Mouse (Mus musculus): ENCODE results near the gene Hnrnpa3.
"Not testable (repeated sequence)": the region's sequence is repeated elsewhere in the genome, so short reads cannot be mapped to it uniquely, and the experiment has no call there.

Hnrnpa3 gene

DNA sequence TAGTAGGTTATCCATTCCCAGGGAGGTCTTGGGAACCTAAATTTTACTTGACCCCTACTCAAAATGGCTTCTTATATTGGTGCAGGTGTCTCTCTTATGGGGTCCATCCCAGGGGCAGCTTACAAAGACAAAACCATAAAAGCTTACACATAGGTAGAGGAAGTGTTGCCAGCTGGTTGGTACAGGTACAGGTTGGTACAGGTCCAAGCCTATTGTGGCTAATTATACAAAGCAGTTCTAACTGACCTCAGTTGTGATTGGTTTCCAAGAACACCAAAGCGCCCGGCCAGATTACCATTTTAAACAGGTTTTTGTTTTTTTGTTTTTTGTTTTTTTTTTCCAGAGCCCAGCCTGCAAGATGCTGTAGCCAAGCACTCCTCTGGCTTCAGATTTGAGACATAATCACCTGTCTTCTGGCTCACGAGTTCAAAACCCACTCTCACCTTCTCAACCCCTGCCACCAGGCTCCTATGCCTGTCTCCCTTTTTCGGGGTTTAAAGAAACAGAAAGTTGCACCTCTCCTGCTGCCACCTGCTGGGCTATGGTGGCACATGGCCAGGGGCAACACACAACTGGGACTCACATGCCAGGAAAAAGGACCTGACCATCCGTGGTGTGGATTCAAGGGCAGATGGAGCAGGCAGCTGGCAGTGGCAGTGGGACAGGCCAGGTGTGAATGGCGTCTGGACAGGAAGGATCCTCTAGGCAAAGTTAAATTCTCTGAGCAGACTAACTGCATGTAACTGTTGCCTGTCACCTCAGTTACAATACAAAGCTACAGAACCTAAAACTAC lies 22.6 kb upstream of the Hnrnpa3 start:
- no peak for DNase-seq (ENCODE audit: low read depth, low spot score)

DNA sequence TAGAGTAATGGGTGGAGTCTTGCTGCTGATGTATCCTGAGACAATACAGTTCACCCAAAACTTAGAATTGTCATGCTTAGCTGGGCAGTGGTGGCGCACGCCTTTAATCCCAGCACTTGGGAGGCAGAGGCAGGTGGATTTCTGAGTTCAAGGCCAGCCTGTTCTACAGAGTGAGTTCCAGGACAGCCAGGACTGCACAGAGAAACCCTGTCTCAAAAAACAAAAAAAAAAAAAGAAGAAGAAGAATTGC lies 22.1 kb upstream of the Hnrnpa3 start:
- DNase-seq (ENCODE audit: low read depth, low spot score): not testable (repeated sequence)

DNA sequence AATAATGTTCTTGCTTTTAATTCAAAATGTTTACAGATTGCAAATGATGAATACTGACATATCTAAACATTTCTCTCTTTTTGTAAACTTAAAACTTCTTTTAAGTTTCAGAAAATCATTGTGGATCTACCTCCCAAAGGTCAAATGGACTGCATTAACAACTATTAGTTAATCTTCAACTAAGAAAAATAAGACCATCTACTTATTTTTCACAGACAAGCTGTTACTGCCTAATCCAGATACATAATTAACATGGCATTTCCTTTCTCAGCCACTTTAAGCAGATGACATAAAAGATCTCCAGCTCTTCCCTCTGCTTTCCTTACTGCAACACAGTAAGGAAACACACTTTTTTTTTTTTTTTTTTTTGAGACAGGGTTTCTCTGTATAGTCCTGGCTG lies 21.7 kb upstream of the Hnrnpa3 start:
- DNase-seq (ENCODE audit: low read depth, low spot score): no peak

DNA sequence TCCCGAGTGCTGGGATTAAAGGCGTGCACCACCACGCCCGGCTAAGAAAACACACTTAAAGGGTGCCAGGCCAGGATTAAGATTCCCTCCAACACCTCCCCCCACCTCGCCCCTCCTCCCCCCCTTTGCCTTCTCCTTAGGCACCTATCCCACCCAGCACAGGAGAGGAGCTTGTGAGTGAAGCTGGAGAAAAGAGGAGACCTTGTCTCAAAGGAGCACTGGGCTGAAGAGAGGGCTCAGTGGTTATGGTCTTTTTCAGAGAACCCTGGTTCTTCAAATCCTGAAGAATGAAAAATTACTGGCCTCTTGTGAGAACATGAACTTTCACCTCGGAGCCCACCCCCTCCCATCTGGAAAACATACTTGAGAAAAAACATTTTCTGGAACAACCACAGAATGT lies 21.2 kb upstream of the Hnrnpa3 start:
- DNase-seq (ENCODE audit: low read depth, low spot score): not testable (repeated sequence)

DNA sequence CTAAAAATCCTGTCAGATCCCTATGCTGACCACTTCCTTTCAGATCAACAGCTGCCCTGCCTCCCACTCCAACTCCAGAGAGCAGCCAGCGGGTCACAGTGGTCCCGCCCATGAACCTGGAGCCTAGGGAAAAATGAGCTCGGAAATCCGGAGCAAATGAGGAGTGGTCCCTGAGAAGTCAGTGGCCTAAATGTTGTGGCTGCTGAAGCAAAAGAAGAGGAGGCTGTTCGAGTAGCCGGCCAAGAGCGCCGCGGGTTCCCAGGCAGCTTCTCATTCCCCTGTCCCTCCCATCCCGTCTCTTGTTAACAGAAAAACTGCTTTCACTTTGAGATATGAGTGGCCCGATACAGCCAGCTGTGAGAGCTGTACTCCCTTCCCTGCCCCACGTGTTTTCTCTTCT lies 19.5 kb upstream of the Hnrnpa3 start:
- DNase-seq (ENCODE audit: low read depth, low spot score): not testable (repeated sequence)

DNA sequence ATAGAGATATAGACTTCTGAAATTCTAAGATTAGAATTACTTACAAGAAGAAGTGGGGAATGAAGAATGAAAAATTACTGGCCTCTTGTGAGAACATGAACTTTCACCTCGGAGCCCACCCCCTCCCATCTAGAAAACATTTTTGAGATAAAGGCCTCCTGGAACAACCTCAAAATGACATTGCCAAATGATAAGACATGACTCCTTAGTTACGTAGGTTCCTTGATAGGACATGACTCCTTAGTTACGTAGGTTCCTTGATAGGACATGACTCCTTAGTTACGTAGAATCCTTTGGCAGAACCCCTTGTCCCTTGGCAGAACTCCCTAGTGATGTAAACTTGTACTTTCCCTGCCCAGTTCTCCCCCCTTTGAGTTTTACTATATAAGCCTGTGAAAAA lies 16.7 kb upstream of the Hnrnpa3 start:
- not testable (repeated sequence) for DNase-seq (ENCODE audit: low read depth, low spot score)

DNA sequence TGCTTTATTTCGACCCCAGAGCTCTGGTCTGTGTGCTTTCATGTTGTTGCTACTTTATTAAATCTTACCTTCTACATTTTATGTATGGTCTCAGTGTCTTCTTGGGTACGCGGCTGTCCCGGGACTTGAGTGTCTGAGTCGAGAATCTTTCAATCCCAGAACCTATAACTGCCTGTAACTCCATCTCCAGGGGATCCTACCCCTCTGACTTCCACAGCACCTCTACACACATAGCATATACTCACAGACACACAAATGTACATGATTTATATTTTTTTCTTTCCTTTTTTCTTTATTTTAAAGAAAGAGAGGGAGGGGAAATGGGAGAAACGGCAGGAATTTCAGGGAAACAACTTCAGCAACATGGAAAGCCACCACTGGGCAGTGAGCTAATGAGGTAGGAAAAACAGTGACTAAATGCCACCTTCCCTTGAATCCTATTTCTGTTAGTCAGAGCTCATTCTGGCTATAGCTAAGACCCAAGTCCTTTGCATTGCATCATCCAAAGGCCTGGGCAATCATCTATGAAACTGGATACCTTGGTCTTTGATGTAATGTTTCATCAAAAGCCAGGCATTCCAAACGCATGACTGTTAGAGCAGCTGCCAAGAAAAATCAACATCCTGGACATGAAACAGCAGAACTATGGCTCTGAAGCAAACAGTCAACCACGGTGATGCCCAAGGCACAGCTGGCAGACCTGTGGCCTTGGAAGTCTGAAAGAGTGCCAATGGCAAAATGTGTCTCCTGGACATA lies 16.1 kb upstream of the Hnrnpa3 start:
- DNase-seq (ENCODE audit: low read depth, low spot score): no peak

DNA sequence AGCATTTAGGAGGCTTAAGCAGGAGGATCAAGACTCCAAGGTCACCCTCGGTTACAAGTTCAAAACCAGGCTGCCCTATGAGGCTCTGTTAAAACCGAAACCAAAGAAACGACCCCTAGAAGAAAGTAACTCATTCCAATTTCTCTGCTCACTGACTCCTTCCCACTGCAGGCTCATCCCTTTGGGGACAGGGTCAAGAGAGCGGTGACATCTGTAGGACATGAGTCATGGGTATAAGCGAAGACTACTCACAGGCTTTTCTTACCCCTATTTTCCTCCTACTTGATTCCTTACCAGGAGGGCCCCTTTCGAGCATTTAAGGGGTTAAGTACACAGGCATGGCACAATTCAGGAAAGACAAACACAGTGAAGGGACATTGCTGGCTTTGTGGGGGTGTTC lies 15.1 kb upstream of the Hnrnpa3 start:
- DNase-seq (ENCODE audit: low read depth, low spot score): no peak

DNA sequence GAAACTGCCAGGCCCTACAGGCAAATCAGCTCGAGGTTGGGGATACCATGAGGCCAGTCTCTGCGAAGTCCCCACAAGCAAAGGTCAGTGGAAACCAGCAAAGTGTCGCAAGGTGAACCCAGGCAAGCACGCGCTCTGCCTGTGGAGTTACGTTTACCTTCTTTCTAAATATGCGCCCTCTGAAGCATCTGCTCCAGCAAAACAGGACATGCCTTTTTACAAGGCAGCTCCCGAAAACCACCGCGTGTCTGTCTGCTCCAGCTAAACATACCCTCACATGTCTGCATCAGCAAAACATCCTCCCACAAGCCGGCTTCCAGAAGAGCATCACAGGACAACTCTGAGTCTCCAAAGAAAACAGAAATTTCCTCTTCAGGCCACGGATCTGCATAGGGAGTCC lies 13.8 kb upstream of the Hnrnpa3 start:
- DNase-seq (ENCODE audit: low read depth, low spot score): no peak

DNA sequence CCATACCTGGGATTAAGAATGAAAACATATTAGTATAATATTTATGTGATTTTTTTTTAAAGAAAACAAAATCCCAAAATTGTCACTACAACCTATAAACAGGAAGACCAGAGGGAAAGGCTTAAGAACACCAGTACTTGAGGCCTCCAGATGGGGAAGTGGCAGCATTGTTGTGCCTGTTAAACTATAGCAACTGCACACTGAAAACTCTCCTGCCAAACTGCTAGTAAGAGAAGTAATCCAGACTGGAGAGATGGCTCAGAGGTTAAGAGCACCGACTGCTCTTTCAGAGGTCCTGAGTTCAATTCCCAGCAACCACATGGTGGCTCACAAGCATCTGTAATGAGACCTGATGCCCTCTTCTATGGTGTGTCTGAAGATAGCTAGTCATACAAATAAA lies 8.6 kb upstream of the Hnrnpa3 start:
- no peak for DNase-seq (ENCODE audit: low read depth, low spot score)

DNA sequence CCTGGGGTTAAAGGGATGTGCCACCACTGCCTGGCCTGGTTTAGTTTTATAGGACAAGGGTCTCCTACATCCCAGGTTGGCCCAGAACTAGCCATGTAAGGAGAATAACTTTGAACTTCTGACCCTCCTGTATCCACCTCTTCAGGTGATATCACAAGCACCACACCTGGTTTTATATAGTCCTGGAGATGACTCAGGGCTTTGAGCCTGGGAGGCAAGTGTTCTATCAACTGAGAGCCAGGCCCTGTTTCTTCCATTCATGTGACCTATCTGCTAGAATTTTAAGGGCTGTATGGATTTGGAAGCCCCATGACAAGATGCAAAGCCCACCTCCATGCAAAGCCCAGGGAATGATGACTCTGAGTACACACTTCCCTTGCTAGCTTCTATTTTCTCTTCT lies 5.9 kb upstream of the Hnrnpa3 start:
- DNase-seq (ENCODE audit: low read depth, low spot score): no peak

DNA sequence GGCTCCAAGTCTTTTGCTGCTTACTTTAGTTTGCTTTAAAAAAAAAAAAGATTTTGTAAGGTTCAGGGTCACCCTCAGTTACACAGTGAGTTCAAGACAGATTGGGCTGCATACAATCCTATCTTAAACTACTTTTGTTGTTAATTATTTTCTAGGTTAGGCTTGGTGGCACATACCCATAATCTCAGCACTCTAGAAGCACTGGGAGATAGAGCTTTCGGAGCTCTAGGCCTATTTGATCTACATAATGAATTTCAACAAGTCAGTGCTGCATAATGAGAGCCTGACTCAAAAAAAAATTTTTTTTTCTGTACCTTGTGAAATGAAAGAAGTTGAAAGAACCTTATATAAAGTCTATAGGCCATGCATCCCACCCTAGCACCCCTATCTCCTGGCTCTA lies 4.4 kb upstream of the Hnrnpa3 start:
- DNase-seq (ENCODE audit: low read depth, low spot score): no peak

DNA sequence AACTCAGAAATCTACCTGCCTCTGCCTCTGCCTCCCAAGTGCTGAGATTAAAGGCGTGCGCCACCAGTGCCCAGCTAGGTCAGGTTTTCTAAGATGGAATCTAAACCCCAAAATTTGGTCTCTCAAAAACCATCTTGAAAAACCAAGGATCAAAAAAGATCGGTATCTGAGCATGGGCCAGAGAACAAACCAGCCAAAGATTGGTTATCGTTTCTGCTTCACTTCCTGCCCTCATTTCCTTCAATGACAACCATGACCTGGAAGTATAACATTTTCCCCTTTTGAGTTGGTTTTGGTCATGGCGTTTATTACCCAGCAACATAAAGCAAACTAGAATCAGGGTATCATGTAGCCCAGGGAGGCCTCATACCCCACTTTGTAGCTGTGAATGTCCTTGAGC lies 2.1 kb upstream of the Hnrnpa3 start:
- no peak for DNase-seq (ENCODE audit: low read depth, low spot score)

DNA sequence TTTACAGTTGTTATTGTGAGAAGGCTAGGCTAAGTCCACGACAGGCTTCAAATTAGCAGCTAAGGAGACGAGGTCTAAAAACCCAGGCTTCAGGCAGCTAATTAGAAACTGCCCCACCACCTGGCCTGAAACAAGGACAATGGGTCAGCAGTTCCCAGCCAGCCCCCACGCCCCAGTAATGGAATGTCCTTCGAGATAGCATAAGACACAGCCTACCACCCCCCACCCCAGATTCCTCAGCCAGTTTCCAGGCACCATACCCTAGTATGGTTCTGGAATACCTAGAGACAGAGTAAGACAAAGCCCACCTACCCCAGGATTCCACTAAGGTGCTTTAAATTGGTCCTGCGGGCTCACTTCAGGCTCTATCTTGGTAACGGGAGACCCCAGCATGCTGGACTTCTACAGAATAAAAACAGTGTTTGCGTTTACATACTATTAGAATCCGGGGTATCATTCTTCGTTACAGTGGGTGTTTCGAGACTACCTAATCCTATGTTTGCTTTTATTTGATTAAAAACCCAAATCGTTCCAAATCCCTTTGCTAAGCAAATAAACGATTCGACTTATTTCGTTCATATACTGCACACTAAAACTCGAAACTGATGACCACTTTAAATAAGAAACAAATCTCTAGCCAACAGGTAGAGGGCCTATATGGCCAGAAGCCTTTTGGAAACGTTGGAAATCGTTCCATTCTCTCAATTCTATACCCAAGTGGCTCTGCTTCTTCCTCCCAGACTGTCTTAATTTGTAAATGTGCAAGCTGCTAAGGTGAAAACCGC lies 962 bp upstream of the Hnrnpa3 start:
- no peak for DNase-seq (ENCODE audit: low read depth, low spot score)

DNA sequence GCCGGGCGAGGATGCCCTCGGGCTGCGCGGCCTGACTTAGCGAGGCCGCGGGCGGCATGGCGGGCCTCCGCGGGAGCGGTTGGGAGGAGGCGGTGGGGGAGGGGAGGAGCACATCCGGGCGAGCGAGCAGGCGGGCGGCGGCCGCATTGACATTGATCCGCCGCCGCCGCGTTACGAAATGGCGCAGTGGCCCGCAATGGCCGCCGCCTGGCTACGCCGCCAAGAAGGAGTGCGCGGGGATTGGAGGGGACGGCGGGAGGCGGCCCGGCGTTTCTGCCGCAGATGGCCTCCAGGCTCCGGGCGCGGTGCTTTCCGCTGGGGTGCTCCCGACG lies 534 bp downstream of the Hnrnpa3 start:
- DNase-seq (ENCODE audit: low read depth, low spot score): peak; percentile 80

DNA sequence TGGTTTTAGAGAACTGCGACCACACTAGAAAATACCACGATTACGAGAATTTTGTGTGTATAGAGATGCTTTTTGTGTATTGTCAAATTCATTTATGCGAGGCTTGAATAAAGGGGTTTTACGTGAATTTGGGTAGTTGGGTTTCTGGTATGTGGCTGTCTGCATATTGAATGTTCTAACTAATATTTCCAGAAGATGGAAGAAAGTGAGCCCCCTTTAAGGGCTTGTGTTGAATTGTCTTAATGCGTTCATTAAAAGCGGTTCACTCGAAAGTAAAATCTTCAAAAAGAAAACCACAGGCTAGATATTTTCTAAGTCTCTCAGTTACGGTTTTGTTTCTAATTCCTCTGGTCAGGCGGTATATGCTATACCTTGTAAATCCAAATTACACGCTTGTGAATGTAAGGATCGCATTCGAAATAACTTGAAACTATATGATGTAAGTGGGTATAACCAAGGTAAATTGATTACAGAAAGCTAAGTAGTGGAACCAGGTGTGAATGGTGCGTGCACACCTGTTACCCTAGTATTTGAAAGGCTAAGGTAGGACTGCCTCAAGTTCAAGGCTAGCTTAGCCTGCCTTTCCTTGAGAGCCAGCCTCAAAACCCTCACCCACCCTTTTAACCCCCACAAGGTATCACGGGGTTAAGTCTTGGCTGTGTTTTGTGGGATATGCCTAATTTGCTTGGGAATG lies 1.3 kb downstream of the Hnrnpa3 start:
- DNase-seq (ENCODE audit: low read depth, low spot score): no peak

DNA sequence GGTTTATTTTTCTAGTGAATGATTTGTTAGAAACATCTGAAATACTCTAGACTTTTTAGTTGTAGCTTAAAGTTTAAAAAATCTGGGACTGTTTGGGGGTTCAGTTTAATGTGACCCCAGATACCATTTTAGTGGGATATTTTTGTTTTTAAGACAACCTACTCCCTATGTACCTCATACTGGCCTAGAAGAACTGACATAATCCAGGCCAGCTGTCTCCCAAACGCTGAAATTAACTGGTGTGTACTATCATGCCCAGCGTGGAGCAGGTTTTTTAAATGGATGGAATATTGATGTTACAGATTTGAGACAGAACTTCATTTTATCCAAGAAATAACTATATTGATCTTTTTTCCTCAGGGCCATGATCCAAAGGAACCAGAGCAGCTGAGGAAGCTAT lies 2.0 kb downstream of the Hnrnpa3 start:
- no peak for DNase-seq (ENCODE audit: low read depth, low spot score)

DNA sequence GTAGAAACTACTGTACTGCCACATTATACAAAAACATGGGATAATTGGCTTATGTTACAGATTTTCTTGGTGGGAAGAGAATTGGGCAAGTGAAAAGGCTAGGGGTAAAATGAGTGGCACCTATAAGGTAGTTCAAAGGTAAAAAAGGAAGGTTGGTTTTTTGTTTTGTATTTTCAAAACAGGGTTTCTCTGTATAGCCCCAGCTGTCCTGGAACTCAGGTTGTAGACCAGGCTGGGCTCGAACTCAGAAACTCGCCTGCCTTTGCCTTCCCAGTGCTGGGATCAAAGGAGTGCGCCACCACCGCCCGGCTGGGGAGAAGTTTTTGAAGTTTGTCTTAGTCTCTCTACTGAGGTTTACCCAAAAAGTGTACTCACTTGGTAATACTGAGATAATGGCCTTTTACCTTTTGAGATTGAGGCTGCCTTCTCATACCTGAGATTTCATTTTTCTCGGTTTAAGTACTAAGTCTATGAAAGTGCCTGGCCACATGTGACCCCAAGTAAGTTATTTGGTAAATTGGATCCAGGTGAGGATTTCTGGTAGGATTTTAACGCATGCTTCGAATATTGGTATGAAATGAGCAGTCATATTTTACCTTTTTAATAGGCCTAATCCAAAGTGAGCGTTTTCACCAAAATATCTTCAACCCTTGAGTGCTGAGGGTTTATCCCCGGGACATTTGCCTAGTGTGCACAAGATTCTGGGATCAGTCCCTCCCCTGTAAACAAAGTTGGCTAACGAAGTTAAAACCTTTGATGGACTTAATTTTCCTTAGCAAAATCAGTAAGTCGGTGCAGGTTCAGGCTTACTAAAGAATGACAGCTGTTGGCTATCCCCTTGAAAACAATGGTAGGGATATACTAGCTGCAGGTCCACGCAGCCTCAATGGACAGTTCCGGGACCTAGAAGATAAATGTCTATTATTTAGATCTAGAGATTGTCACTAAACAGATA lies 10.7 kb downstream of the Hnrnpa3 start:
- no peak for DNase-seq (ENCODE audit: low read depth, low spot score)

DNA sequence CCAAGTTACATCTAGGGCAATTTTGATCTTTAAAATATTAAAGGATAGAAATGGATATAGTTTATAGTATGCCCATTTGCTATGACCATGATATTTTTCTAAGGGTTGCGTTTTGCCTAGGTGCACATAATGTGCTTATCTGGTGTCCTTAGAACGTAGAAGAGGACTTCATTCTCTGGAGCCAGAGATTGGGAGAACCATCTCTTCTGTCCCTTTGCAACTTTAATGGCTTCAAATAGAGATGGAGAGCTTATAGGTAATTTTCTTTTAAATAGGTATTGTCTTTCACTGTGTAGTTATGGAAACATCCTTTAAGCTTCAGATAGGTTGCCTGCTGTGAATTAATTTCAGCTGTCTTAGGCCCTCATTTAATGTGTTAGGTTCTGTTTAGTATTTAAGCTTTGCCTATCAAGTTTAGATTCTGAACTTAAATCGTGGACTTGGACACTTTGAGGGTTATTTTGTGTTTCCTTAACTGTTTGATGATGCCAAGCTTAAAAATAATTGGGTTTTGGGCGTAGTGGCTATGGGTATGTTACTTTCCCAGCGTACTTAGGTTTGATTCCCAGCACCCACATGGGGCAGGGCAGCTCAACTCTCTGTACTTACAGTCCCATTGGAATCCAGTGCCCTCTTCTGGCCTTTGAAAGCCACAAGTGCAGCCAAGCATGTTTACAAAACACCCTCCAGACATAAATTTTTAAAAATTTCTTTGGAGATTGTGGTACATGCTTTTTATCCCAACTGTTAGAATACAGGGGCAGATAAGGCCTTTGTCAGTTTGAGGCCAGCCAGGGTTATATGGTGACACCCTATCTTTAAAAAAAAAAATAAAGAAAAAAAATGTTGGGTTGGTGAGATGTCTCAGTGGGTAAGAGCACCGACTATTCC lies 11.6 kb downstream of the Hnrnpa3 start:
- DNase-seq (ENCODE audit: low read depth, low spot score): no peak

DNA sequence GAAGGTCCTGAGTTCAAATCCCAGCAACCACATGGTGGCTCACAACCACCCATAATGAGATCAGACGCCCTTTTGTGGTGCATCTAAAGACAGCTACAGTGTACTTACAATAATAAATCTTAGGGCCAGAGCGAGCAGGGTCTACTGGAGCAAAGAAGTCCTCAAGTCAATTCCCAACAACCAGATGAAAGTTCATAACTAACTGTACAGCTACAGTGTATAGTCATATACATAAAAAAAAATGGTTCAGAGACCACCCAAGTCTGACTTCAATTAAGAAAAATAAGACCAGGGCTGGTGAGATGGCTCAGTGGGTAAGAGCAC lies 12.2 kb downstream of the Hnrnpa3 start:
- DNase-seq (ENCODE audit: low read depth, low spot score): no peak
